Mouse (Mus musculus): ENCODE results near the gene Exoc7. TPM values are rescaled to one million over a fixed set of nuclear protein-coding genes. Genes with fewer than 3 reads are reported as not detected.
A peak's percentile ranks its signal among the peaks of the same experiment; 100 is the strongest.

Exoc7 gene
- polyA plus RNA-seq, 1 experiment from 2014 or later, result 42.3 TPM

DNA sequence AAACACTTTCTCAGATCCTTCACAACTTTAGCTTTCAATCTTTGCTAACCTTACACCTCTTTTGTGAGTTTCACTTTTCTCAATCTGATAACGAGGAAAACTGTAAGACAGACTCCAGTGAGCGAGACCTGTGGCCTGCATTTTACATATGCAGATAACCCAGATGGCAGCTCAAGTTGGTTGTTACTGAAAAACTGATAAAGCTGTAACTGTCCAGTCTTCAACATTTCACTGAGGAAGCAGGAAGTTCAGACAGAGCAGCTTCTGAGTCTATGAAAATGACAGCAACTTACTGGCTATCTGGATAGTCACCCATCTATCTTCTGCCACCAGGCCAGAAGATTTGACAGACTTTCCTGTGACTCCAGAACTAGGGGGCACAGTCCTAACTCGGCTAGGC lies 2.6 kb upstream of the Exoc7 start:
- no peaks in the 10 kb centered on the region for H3K27me3 ChIP-seq (ENCODE audit: control insufficient read depth, insufficient read depth, low read length)
- no peaks in the 10 kb centered on the region for H3K9me3 ChIP-seq (ENCODE audit: control insufficient read depth, low read length)
- H3K36me3 ChIP-seq (ENCODE audit: control insufficient read depth, insufficient read depth, low read length), result no peaks in the 10 kb centered on the region
- H3K4me3 ChIP-seq (ENCODE audit: low read depth, low read length), result no peak overlapping the region
- no peak overlapping the region for H3K27ac ChIP-seq (replicated peaks)
- no peak for ATAC-seq (ENCODE audit: low FRiP score, low TSS enrichment)
- 0 out of 2 replicates have a peak, but pooled peaks cover 3% of the 10 kb centered on the region for H3K4me1 ChIP-seq (replicated peaks; ENCODE audit: control insufficient read depth, insufficient read depth)
- no peak for DNase-seq (ENCODE audit: low spot score)
- WGBS, result 60% methylated on average over 3 of the region's 3 CpGs
- H3K9ac ChIP-seq (ENCODE audit: low read length), result no peak overlapping the region
- H3K4me2 ChIP-seq (replicated peaks; ENCODE audit: low read depth), result no peak overlapping the region
- TF ChIP-seq EP300 (optimal IDR thresholded peaks at IDR 0.05) (no peak), CTCF (IDR thresholded peaks at IDR 0.05; ENCODE audit: low read depth) (no peak)

GRCm38 (mm10) chr11:116307762-116308531 lies 914 bp upstream of the Exoc7 start:
- 0 out of 2 replicates have a peak, but pooled peaks cover 3% of the 10 kb centered on the region for H3K4me1 ChIP-seq (replicated peaks; ENCODE audit: control insufficient read depth, insufficient read depth)
- no peak for TF ChIP-seq CTCF (IDR thresholded peaks at IDR 0.05; ENCODE audit: low read depth)
- no peak for TF ChIP-seq EP300 (optimal IDR thresholded peaks at IDR 0.05)
- DNase-seq (ENCODE audit: low spot score), result peak; percentile 49
- no peak overlapping the region for H3K4me3 ChIP-seq (ENCODE audit: low read depth, low read length)
- ATAC-seq (ENCODE audit: low FRiP score, low TSS enrichment), result peak; percentile 59
- H3K27ac ChIP-seq (replicated peaks), result no peak overlapping the region
- no peaks in the 10 kb centered on the region for H3K27me3 ChIP-seq (ENCODE audit: control insufficient read depth, insufficient read depth, low read length)
- H3K4me2 ChIP-seq (replicated peaks; ENCODE audit: low read depth), result no peak overlapping the region
- H3K36me3 ChIP-seq (ENCODE audit: control insufficient read depth, insufficient read depth, low read length), result peaks cover 10% of the 10 kb centered on the region; the same call in 1 of the 2 replicates
- 88% methylated on average over 12 of the region's 12 CpGs for WGBS
- H3K9me3 ChIP-seq (ENCODE audit: control insufficient read depth, low read length), result no peaks in the 10 kb centered on the region
- no peak overlapping the region for H3K9ac ChIP-seq (ENCODE audit: low read length)

DNA sequence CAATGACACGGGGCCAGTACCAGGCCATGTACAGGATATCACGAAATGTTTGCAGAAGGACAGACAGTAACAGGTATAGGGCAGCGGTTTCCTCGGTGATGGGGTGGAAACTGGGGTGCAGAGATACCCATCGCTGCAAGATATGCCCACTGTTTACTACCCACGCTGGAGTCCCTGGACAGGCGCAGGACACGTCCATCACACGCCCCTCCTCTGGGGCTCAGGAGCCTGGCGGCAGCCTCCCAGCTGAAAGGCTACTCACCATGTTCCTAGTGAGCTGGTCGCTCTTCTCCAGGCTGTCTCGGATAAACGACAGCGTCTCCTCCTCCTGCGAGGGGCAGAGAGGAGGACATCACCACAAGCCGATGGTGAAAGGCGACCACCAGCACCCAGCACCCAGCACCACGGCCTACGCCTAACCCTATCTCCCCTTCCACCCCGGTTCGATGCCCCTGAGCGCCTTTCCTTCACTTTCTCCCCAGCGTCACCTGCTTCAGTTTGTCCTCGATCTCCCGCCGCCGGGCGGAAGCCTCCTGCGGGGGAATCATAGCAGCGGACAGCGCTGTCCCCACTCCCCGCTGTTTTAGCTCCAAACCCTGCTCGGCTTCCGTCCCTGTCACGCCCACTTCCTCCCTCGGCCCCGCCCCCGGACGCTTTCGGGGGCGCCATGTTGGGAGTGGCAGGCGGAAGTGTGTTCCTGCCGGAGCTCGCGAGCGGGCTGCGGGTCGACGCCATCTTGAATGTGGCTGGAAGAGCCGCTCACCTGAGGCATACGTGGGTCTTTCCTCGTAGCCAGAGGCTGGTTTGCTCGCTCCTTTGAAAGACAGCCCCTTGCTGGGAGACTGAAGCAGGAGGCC lies 679 bp downstream of the Exoc7 start:
- peak; percentile 97 for DNase-seq (ENCODE audit: low spot score)
- peak; percentile 88 for ATAC-seq (ENCODE audit: low FRiP score, low TSS enrichment)
- Histone ChIP-seq H3K27me3 (ENCODE audit: control insufficient read depth, insufficient read depth, low read length) (no peaks in the 10 kb centered on the region), H3K4me3 (ENCODE audit: low read depth, low read length) (peak overlapping the region; percentile 70), H3K4me1 (replicated peaks; ENCODE audit: control insufficient read depth, insufficient read depth) (0 out of 2 replicates have a peak, but pooled peaks cover 3% of the 10 kb centered on the region), H3K9ac (ENCODE audit: low read length) (peak overlapping the region; percentile 77), H3K9me3 (ENCODE audit: control insufficient read depth, low read length) (no peaks in the 10 kb centered on the region), H3K36me3 (ENCODE audit: control insufficient read depth, insufficient read depth, low read length) (peaks cover 14% of the 10 kb centered on the region), H3K4me2 (replicated peaks; ENCODE audit: low read depth) (peak overlapping the region; percentile 79), H3K27ac (replicated peaks) (no peak overlapping the region)
- TF ChIP-seq CTCF (IDR thresholded peaks at IDR 0.05; ENCODE audit: low read depth) (peak; percentile 8; the same call in 1 of the 2 replicates), EP300 (optimal IDR thresholded peaks at IDR 0.05) (no peak)
- 1% methylated on average over 52 of the region's 53 CpGs for WGBS

DNA sequence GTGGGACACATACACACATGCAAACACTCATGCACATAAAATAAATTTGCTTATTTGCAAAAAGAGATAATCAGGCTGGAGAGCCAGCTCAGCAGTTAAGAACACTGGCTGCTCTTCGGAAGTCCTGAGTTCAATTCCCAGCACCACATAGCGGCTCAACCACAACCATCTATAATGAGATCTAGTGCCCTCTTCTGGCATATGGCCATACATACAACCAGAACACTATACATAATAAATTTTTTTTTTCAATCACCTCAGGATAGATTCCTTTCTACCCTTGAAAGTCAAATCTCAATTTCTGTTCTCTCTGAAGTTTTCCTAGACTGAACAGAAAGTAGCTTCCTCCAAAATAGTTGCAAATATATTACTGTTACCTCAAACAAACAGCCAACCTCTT lies 1.6 kb downstream of the Exoc7 start:
- ATAC-seq (ENCODE audit: low FRiP score, low TSS enrichment) (no peak), DNase-seq (ENCODE audit: low spot score) (no peak)
- H3K4me3 ChIP-seq (ENCODE audit: low read depth, low read length), result no peak overlapping the region
- H3K9ac ChIP-seq (ENCODE audit: low read length), result no peak overlapping the region
- peak overlapping the region; percentile 79; the same call in 1 of the 2 replicates for H3K4me2 ChIP-seq (replicated peaks; ENCODE audit: low read depth)
- 100% methylated on average over 2 of the region's 2 CpGs for WGBS
- no peak overlapping the region for H3K27ac ChIP-seq (replicated peaks)
- H3K36me3 ChIP-seq (ENCODE audit: control insufficient read depth, insufficient read depth, low read length), result peaks cover 14% of the 10 kb centered on the region
- H3K9me3 ChIP-seq (ENCODE audit: control insufficient read depth, low read length), result no peaks in the 10 kb centered on the region
- H3K4me1 ChIP-seq (replicated peaks; ENCODE audit: control insufficient read depth, insufficient read depth), result 0 out of 2 replicates have a peak, but pooled peaks cover 3% of the 10 kb centered on the region
- H3K27me3 ChIP-seq (ENCODE audit: control insufficient read depth, insufficient read depth, low read length), result no peaks in the 10 kb centered on the region
- TF ChIP-seq CTCF (IDR thresholded peaks at IDR 0.05; ENCODE audit: low read depth), result peak; percentile 14; the same call in 1 of the 2 replicates
- TF ChIP-seq EP300 (optimal IDR thresholded peaks at IDR 0.05), result no peak

- Histone ChIP-seq H3K9ac (ENCODE audit: low read length) (no peak overlapping the region), H3K9me3 (ENCODE audit: control insufficient read depth, low read length) (no peaks in the 10 kb centered on the region), H3K27me3 (ENCODE audit: control insufficient read depth, insufficient read depth, low read length) (no peaks in the 10 kb centered on the region), H3K27ac (replicated peaks) (no peak overlapping the region), H3K4me1 (replicated peaks; ENCODE audit: control insufficient read depth, insufficient read depth) (no peaks in the 10 kb centered on the region), H3K36me3 (ENCODE audit: control insufficient read depth, insufficient read depth, low read length) (peaks cover 24% of the 10 kb centered on the region), H3K4me3 (ENCODE audit: low read depth, low read length) (no peak overlapping the region), H3K4me2 (replicated peaks; ENCODE audit: low read depth) (no peak overlapping the region)
- no peak for DNase-seq (ENCODE audit: low spot score)
- TF ChIP-seq EP300 (optimal IDR thresholded peaks at IDR 0.05), result no peak
- no peak for TF ChIP-seq CTCF (IDR thresholded peaks at IDR 0.05; ENCODE audit: low read depth)
- no peak for ATAC-seq (ENCODE audit: low FRiP score, low TSS enrichment)
- WGBS, result 92% methylated on average over 6 of the region's 6 CpGs
These were observed 8.4 kb downstream of the Exoc7 start for GRCm38 (mm10) chr11:116298621-116299020.

Measured in stomach, postnatal 0 days (tissue).